Mouse (Mus musculus) MEL (cell line): Measurements from ENCODE around the gene Atxn1l.

Experiments
- CHD1 ChIP-seq: IDR thresholded peaks from 2 replicates; pipeline ENCODE4 v1.6.1; 2012; ENCODE audit warnings: low read depth, mild to moderate bottlenecking, inconsistent platforms, low read length, improper control_type of control experiment
- CTCF ChIP-seq, 3 experiments: IDR thresholded peaks in 2 of 3; conservative IDR thresholded peaks in 1 of 3; 2 replicates each; pipeline ENCODE4 v1.5.1; 2011 to 2012; ENCODE audit warnings: low read length in 3 of 3, low read depth in 2 of 3, mild to moderate bottlenecking in 2 of 3, improper control_type of control experiment in 1 of 3, inconsistent platforms in 1 of 3, mixed read lengths in 1 of 3, moderate library complexity in 1 of 3; ENCODE audit not compliant: control insufficient read depth in 1 of 3, insufficient read depth in 1 of 3, poor library complexity in 1 of 3, severe bottlenecking in 1 of 3
- EP300 ChIP-seq, 2 experiments: IDR thresholded peaks; 2 replicates each; pipeline ENCODE4 v1.6.1; 2011; ENCODE audit warnings: improper control_type of control experiment in 2 of 2, low read length in 2 of 2, low read depth in 1 of 2, mild to moderate bottlenecking in 1 of 2
- GABPA ChIP-seq: IDR thresholded peaks from 2 replicates; pipeline ENCODE4 v1.6.1; 2012; ENCODE audit warnings: low read depth, mild to moderate bottlenecking, inconsistent platforms, low read length, improper control_type of control experiment, moderate library complexity
- GATA1 ChIP-seq: IDR thresholded peaks from 2 replicates; pipeline ENCODE4 v1.6.1; 2011; ENCODE audit warnings: low read depth, low read length, improper control_type of control experiment
- KAT2A ChIP-seq: conservative IDR thresholded peaks from 2 replicates; pipeline ENCODE4 v1.6.1; 2012; ENCODE audit warnings: low read depth, low read length, improper control_type of control experiment, inconsistent platforms
- MEF2A ChIP-seq: IDR thresholded peaks from 2 replicates; pipeline ENCODE4 v1.6.1; 2014; ENCODE audit warnings: low read depth, mild to moderate bottlenecking, inconsistent platforms, low read length, improper control_type of control experiment; ENCODE audit not compliant: poor library complexity, insufficient replicate concordance, severe bottlenecking; ENCODE audit errors: extremely low read depth
- POLR2A ChIP-seq, 2 experiments: IDR thresholded peaks; 2 replicates each; pipeline ENCODE4 v1.6.1; 2011 to 2012; ENCODE audit warnings: low read length in 2 of 2, mild to moderate bottlenecking in 2 of 2, control low read depth in 1 of 2, improper control_type of control experiment in 1 of 2, low read depth in 1 of 2, moderate library complexity in 1 of 2; ENCODE audit not compliant: control insufficient read depth in 1 of 2, insufficient read depth in 1 of 2, poor library complexity in 1 of 2
- TCF12 ChIP-seq: IDR thresholded peaks from 2 replicates; pipeline ENCODE4 v1.6.1; 2014; ENCODE audit warnings: low read depth, mild to moderate bottlenecking, inconsistent platforms, low read length, improper control_type of control experiment, moderate library complexity
- UBTF ChIP-seq: IDR thresholded peaks from 2 replicates; pipeline ENCODE4 v1.6.1; 2012; ENCODE audit warnings: low read depth, mild to moderate bottlenecking, inconsistent platforms, low read length, improper control_type of control experiment, moderate library complexity, borderline replicate concordance; ENCODE audit not compliant: insufficient read depth
- USF1 ChIP-seq: IDR thresholded peaks from 2 replicates; pipeline ENCODE4 v1.6.1; 2014; ENCODE audit warnings: low read depth, mild to moderate bottlenecking, inconsistent platforms, low read length, improper control_type of control experiment, moderate library complexity
- ZKSCAN1 ChIP-seq: IDR thresholded peaks from 2 replicates; pipeline ENCODE4 v1.6.1; 2012; ENCODE audit warnings: low read depth, mild to moderate bottlenecking, inconsistent platforms, low read length, improper control_type of control experiment, moderate library complexity
- ZNF384 ChIP-seq: IDR thresholded peaks from 2 replicates; pipeline ENCODE4 v1.6.1; 2012; ENCODE audit warnings: low read depth, mild to moderate bottlenecking, inconsistent platforms, low read length, improper control_type of control experiment

GRCm38 (mm10) chr8:109692443-109693145 is 44.9 kb downstream of the Atxn1l start:
- TF ChIP-seq USF1: no peak
- no peak for TF ChIP-seq CHD1
- no peak for TF ChIP-seq CTCF (IDR thresholded peaks at IDR 0.05 in 2 of 3, conservative IDR thresholded peaks at IDR 0.05 in 1 of 3; ENCODE audit: control insufficient read depth in 1 of 3, insufficient read depth in 1 of 3, low read depth in 2 of 3, low read length in 3 of 3, poor library complexity in 1 of 3, severe bottlenecking in 1 of 3)
- TF ChIP-seq EP300 (IDR thresholded peaks at IDR 0.05; ENCODE audit: low read depth in 1 of 2, low read length in 2 of 2): no peak
- no peak for TF ChIP-seq GATA1
- TF ChIP-seq POLR2A (IDR thresholded peaks at IDR 0.05; ENCODE audit: control insufficient read depth in 1 of 2, insufficient read depth in 1 of 2, low read depth in 1 of 2, low read length in 2 of 2, poor library complexity in 1 of 2): no peak
- no peak for TF ChIP-seq GABPA
- no peak for TF ChIP-seq UBTF
- no peak for TF ChIP-seq TCF12
- no peak for TF ChIP-seq KAT2A
- no peak for TF ChIP-seq MEF2A
- TF ChIP-seq ZKSCAN1: no peak
- TF ChIP-seq ZNF384: no peak
